Mouse (Mus musculus) ES-Bruce4 (cell line): Measurements from ENCODE around the gene Fxyd4. TPM values are rescaled to one million over a fixed set of nuclear protein-coding genes. Genes with fewer than 3 reads are reported as not detected.

Source experiments
- H3K27ac ChIP-seq: 2 replicates; pipeline ENCODE4 v1.5.1; 2012; ENCODE audit warnings: low read length, inconsistent platforms; ENCODE audit not compliant: insufficient read depth
- H3K27me3 ChIP-seq: 2 replicates; pipeline ENCODE4 v1.6.1; 2012; ENCODE audit warnings: mild to moderate bottlenecking, low read length, inconsistent platforms; ENCODE audit not compliant: control insufficient read depth, poor library complexity, insufficient read depth, severe bottlenecking
- H3K36me3 ChIP-seq: 2 replicates; pipeline ENCODE4 v1.6.1; 2012; ENCODE audit warnings: inconsistent platforms, mild to moderate bottlenecking, low read length, moderate library complexity; ENCODE audit not compliant: control insufficient read depth, poor library complexity, insufficient read depth, severe bottlenecking
- H3K4me1 ChIP-seq: one replicate; pipeline ENCODE4 v1.8.1; 2011; ENCODE audit warnings: low read length; ENCODE audit not compliant: control insufficient read depth, insufficient read depth
- H3K4me3 ChIP-seq: 2 replicates; pipeline ENCODE4 v1.5.1; 2011; ENCODE audit warnings: low read depth, mild to moderate bottlenecking, low read length
- H3K9ac ChIP-seq: 2 replicates; pipeline ENCODE4 v1.6.1; 2012; ENCODE audit warnings: low read depth, mild to moderate bottlenecking, inconsistent platforms; ENCODE audit not compliant: poor library complexity, severe bottlenecking
- H3K9me3 ChIP-seq: replicated peaks from 2 replicates; pipeline ENCODE4 v1.6.1; 2012; ENCODE audit warnings: mild to moderate bottlenecking, low read length, inconsistent platforms; ENCODE audit not compliant: control insufficient read depth, poor library complexity, insufficient read depth, severe bottlenecking
- CTCF ChIP-seq: IDR thresholded peaks from one replicate; pipeline ENCODE4 v1.8.1; 2011; ENCODE audit warnings: low read depth, low read length
- EP300 ChIP-seq: IDR thresholded peaks from 2 replicates; pipeline ENCODE4 v1.6.1; 2011; ENCODE audit warnings: low read depth, low read length; ENCODE audit not compliant: insufficient read depth
- POLR2A ChIP-seq: IDR thresholded peaks from one replicate; pipeline ENCODE4 v1.8.1; 2011; ENCODE audit warnings: low read length; ENCODE audit not compliant: insufficient read depth
- polyA plus RNA-seq: library from polyadenylated mRNA; stranded (reverse); fragments of >200 nt; gene quantifications from 2 replicates; pipeline ENCODE4 v1.2.4, GENCODE M21; 2011; ENCODE audit warnings: low read depth; ENCODE audit not compliant: missing spikeins, insufficient read depth, insufficient read length

Gene Fxyd4
- polyA plus RNA-seq, 1 experiment = not detected

DNA sequence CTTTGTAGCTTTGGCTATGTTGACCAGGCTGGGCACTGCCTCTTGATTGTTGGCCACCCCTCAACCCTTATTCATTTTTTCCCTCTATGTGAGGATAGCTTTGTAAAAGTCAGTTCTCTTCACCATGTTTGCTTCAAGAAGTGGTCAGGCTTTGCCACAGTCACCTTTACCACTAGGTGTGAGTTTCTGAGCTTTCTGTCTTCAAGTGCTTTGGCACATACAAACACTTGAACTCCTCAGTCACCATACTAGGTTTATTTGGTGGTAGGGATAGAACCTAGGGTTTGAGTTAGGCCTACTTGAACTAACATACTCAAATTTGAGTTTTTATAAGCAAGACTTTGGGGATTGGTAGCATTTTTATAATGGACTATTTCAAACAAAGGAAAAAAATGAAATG lies 23.0 kb downstream of the Fxyd4 start:
- Histone ChIP-seq H3K4me1 (peaks cover under 1% of the 10 kb centered on the region), H3K27ac (peak overlapping the region; percentile 64), H3K36me3 (peaks cover 31% of the 10 kb centered on the region), H3K4me3 (no peak overlapping the region), H3K27me3 (no peaks in the 10 kb centered on the region), H3K9me3 (no peaks in the 10 kb centered on the region), H3K9ac (peak overlapping the region; percentile 37; the same call in 1 of the 2 replicates)
- TF ChIP-seq CTCF = no peak
- no peak for TF ChIP-seq EP300
- TF ChIP-seq POLR2A = no peak

- no peak for TF ChIP-seq EP300
- TF ChIP-seq POLR2A = no peak
- TF ChIP-seq CTCF = no peak
- Histone ChIP-seq H3K27me3 (no peaks in the 10 kb centered on the region), H3K27ac (peak overlapping the region; percentile 53), H3K4me1 (no peaks in the 10 kb centered on the region), H3K36me3 (peaks cover 18% of the 10 kb centered on the region), H3K4me3 (peak overlapping the region; percentile 67), H3K9me3 (no peaks in the 10 kb centered on the region), H3K9ac (peak overlapping the region; percentile 98)
These were observed 27.3 kb downstream of the Fxyd4 start for GRCm38 (mm10) chr6:117910120-117910661.

DNA sequence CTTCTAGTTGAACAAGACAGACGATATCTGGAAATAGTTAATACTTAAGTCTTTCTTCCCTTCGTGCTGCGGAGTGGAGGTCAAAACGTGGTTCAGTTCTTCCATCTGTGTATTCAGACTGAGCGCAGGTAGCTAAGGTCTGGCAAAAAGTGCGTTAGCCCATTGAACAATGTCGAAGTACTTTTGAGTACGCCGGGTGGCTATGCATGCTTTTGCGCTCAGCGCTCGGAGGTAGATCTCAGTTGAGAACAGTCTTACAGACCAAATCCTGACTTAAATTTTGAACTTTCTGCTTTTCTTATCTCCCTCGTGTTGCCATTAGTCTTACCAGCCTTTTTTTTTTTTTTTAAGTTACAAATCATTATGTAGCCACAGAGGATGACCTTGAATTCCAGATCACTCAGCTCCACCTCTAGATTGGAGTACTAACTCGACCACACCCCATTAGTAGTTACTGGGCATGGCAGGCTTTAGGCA lies 29.0 kb downstream of the Fxyd4 start:
- TF ChIP-seq POLR2A = no peak
- TF ChIP-seq EP300 = no peak
- TF ChIP-seq CTCF = no peak
- Histone ChIP-seq H3K27ac (peak overlapping the region; percentile 60), H3K9ac (peak overlapping the region; percentile 98), H3K27me3 (no peaks in the 10 kb centered on the region), H3K4me3 (peak overlapping the region; percentile 84), H3K4me1 (no peaks in the 10 kb centered on the region), H3K36me3 (peaks cover 7% of the 10 kb centered on the region), H3K9me3 (no peaks in the 10 kb centered on the region)

DNA sequence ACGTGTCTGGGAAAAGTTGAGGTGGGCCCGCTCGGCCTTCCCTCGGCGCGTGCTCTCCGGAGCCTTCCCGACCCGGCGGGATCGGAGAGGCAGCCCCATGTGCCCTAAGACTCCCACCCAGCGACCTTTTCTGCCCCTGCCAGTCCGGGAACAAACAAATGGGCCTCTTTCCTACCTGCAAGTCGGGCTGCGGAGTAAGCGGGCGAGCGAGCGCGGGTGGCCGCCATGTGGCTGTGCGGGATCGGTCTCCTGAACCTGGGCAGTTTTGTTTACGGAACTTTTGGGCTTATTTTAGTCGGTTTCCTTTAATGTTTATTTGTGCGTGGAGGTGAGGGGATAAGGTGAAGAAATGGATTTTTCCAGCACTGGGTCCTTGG lies 29.5 kb downstream of the Fxyd4 start:
- TF ChIP-seq EP300 = no peak
- H3K4me3 ChIP-seq = peak overlapping the region; percentile 84
- H3K9me3 ChIP-seq = no peaks in the 10 kb centered on the region

DNA sequence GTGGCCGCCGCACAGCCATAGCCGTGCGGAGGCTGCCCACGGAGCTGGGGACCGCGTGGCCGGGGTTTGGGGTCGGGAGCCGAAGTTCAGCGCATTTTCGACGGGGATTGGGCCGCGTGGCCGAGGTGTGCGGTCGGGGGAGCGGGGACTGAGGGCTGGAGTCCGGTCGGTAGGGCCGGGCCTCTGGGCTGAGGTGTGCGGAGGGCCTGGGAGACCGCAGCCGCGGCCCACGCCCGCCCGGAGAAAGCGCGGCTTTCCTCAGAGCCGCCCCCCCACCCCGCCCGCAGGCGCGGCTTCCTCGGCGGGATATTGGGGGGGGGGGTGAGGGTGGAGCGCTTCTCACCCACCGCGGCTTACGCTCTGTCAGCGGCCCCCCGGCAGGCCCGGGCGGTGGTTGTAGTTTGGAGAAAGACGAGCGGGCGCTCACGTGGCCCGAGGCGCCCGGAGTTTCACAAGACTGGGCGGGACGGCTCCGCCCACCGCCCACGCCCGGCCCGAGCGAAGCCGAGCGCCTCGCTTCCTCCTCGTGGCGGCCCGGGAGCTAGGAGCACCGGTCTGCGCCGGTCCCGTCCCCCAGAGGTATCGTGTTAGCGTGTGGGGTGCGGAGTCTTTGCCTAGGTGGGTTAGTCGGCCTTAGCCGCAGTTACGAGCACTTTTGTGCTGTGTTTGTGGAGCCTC lies 30.1 kb downstream of the Fxyd4 start:
- H3K9me3 ChIP-seq = no peaks in the 10 kb centered on the region
- peaks cover 7% of the 10 kb centered on the region; the same call in 1 of the 2 replicates for H3K36me3 ChIP-seq
- TF ChIP-seq EP300 (0 out of 2 replicates have a peak, but pooled peaks have one; percentile 24), CTCF (no peak), POLR2A (no peak)
- H3K9ac ChIP-seq = peak overlapping the region; percentile 98
- H3K27ac ChIP-seq = peak overlapping the region; percentile 60
- no peaks in the 10 kb centered on the region for H3K4me1 ChIP-seq
- peak overlapping the region; percentile 84 for H3K4me3 ChIP-seq
- no peaks in the 10 kb centered on the region for H3K27me3 ChIP-seq

More for the DNA sequence above, 29.5 kb downstream of the Fxyd4 start:
- peaks cover 7% of the 10 kb centered on the region; the same call in 1 of the 2 replicates for H3K36me3 ChIP-seq
- peak overlapping the region; percentile 98 for H3K9ac ChIP-seq
- H3K4me1 ChIP-seq = no peaks in the 10 kb centered on the region
- H3K27me3 ChIP-seq = no peaks in the 10 kb centered on the region
- peak overlapping the region; percentile 60 for H3K27ac ChIP-seq

GRCm38 (mm10) chr6:117906590-117907271 lies 30.8 kb downstream of the Fxyd4 start:
- Histone ChIP-seq H3K4me3 (peak overlapping the region; percentile 84), H3K27me3 (no peaks in the 10 kb centered on the region), H3K36me3 (peaks cover 7% of the 10 kb centered on the region; the same call in 1 of the 2 replicates), H3K9ac (peak overlapping the region; percentile 98), H3K9me3 (no peaks in the 10 kb centered on the region), H3K27ac (peak overlapping the region; percentile 43), H3K4me1 (no peaks in the 10 kb centered on the region)
- TF ChIP-seq CTCF (no peak), EP300 (peak; percentile 45; the same call in 1 of the 2 replicates), POLR2A (peak; percentile 31)
